28 mouse cellular contexts compared by ENCODE assay signal in the genomic region with DNA sequence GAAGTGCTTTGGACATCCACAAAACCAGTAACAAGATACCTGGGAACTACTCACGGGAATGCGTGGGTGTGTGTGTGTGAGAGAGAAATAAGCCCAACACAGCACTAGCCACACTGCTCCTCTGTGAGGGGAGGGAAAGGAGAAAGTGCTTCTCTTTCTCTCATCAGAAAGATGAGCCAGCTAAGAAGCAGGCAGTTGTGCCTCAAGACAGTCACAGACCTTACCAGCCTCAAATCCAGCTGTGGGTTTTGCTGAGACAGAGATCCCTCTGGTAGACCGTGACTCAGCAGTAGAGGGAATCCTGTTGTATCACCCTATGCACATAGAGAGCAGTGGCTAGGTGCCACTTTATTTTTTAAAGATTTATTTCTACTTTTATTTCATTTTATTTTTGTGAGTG.
A peak's percentile ranks its signal among the peaks of the same experiment; 100 is the strongest.
DNase-seq lines count a peak whose midpoint lies in the region; ATAC-seq lines count a peak whose summit lies in the region.
"Had no signal": no experiment of that assay in that cellular context is flagged by ENCODE, and none has a peak within 500 bp of the region (broad histone marks: within the 10 kb centered on the region; RNA-seq: fewer than 3 reads in every experiment).

No protein-coding gene starts in this region.

- H3K9me3 ChIP-seq in kidney, embryonic 15.5 days (replicated peaks) = no peaks in the 10 kb centered on the region
- H3K9me3 ChIP-seq: embryonic facial prominence, embryonic 12.5 days; embryonic facial prominence, embryonic 15.5 days; forebrain, embryonic 15.5 days; G1E; heart, embryonic 12.5 days; heart, embryonic 15.5 days had no signal

- no peaks in the 10 kb centered on the region for H3K4me1 ChIP-seq in kidney, embryonic 15.5 days
- H3K4me1 ChIP-seq: embryonic facial prominence, embryonic 12.5 days; embryonic facial prominence, embryonic 15.5 days; forebrain, embryonic 15.5 days; heart, embryonic 12.5 days; heart, embryonic 15.5 days had no signal

- no peak for DNase-seq in kidney, postnatal 36 days
- peak; percentile 9 for DNase-seq in thymus, postnatal 4 days
- no peak for DNase-seq in thymus, postnatal 0 days (ENCODE audit: low spot score)
- DNase-seq in brain, adult 2 months (ENCODE audit: low read depth, low spot score) = peak; percentile 14
- no peak for DNase-seq in right cerebral cortex, postnatal 36 days (ENCODE audit: low spot score in 2 of 2)
- DNase-seq: adrenal gland, postnatal 10 days; adrenal gland, postnatal 36 days; B cell, adult 2 months; cerebellum, adult 11 months; cerebellum, adult 2 months; cerebellum, adult 9-11 months; cerebellum, postnatal 25 days; gastrocnemius, postnatal 25 days; heart, adult 18-20 months; heart, postnatal 10 days; heart, postnatal 4 days had no signal

- WGBS in kidney, embryonic 15.5 days = 47% methylated on average over 3 of the region's 3 CpGs

- H3K4me2 ChIP-seq in kidney, embryonic 15.5 days = no peak overlapping the region
- H3K4me2 ChIP-seq: embryonic facial prominence, embryonic 12.5 days; embryonic facial prominence, embryonic 15.5 days; forebrain, embryonic 15.5 days; heart, embryonic 12.5 days; heart, embryonic 15.5 days; hindbrain, embryonic 14.5 days had no signal

- no peak overlapping the region for H3K27ac ChIP-seq in kidney, embryonic 15.5 days
- H3K27ac ChIP-seq: embryonic facial prominence, embryonic 12.5 days; embryonic facial prominence, embryonic 15.5 days; forebrain, embryonic 15.5 days; heart, embryonic 15.5 days; hindbrain, embryonic 14.5 days; hindbrain, postnatal 0 days had no signal

- peak; percentile 75 for ATAC-seq in kidney, embryonic 15.5 days (replicated peaks; ENCODE audit: low FRiP score)
- ATAC-seq: forebrain, embryonic 15.5 days; hindbrain, postnatal 0 days; inflammation-experienced regulatory T-cells, adult 6 months; Patski had no signal

- H3K4me3 ChIP-seq in kidney, embryonic 15.5 days (replicated peaks) = no peak overlapping the region
- H3K4me3 ChIP-seq: embryonic facial prominence, embryonic 12.5 days; embryonic facial prominence, embryonic 15.5 days; forebrain, embryonic 15.5 days; heart, embryonic 12.5 days; heart, embryonic 15.5 days had no signal

- H3K9ac ChIP-seq in kidney, embryonic 15.5 days = no peak overlapping the region
- H3K9ac ChIP-seq: embryonic facial prominence, embryonic 12.5 days; embryonic facial prominence, embryonic 15.5 days; forebrain, embryonic 15.5 days; heart, embryonic 12.5 days; heart, embryonic 15.5 days; hindbrain, embryonic 14.5 days had no signal

- no peaks in the 10 kb centered on the region for H3K27me3 ChIP-seq in kidney, embryonic 15.5 days
- H3K27me3 ChIP-seq: CH12.LX; embryonic facial prominence, embryonic 12.5 days; embryonic facial prominence, embryonic 15.5 days; forebrain, embryonic 15.5 days; heart, embryonic 12.5 days; heart, embryonic 15.5 days; Patski had no signal

- no peaks in the 10 kb centered on the region for H3K36me3 ChIP-seq in kidney, embryonic 15.5 days
- H3K36me3 ChIP-seq: embryonic facial prominence, embryonic 12.5 days; embryonic facial prominence, embryonic 15.5 days; forebrain, embryonic 15.5 days; G1E; heart, embryonic 12.5 days; heart, embryonic 15.5 days had no signal

Comparison
In these comparisons a context has a peak if more than half of its experiments do, and no peak if none do; other contexts are left out.
1. DNase-seq: peak in thymus, postnatal 4 days (single experiment) and brain, adult 2 months (single experiment); none in kidney, postnatal 36 days (0 of 2), thymus, postnatal 0 days (single experiment) and right cerebral cortex, postnatal 36 days (0 of 2).